Mouse (Mus musculus) C2C12 (cell line): ENCODE measurements around the gene Tuba1b. TPM values are rescaled to one million over a fixed set of nuclear protein-coding genes. Genes with fewer than 3 reads are reported as not detected.
A peak's percentile ranks its signal among the peaks of the same experiment; 100 is the strongest.

Experiments
- H3K27me3 ChIP-seq: one replicate; pipeline ENCODE4 v1.6.1; 2011; ENCODE audit not compliant: control insufficient read depth, insufficient read depth, insufficient read length
- H3K36me3 ChIP-seq: one replicate; pipeline ENCODE4 v1.6.1; 2011; ENCODE audit not compliant: control insufficient read depth, insufficient read depth
- H3K4me3 ChIP-seq: one replicate; pipeline ENCODE4 v1.5.1; 2011; ENCODE audit warnings: mild to moderate bottlenecking, control low read depth; ENCODE audit not compliant: poor library complexity, insufficient read depth, severe bottlenecking
- H3K79me2 ChIP-seq: one replicate; pipeline ENCODE4 v1.6.1; 2011; ENCODE audit not compliant: control insufficient read depth, insufficient read depth
- H3K79me3 ChIP-seq: one replicate; pipeline ENCODE4 v1.6.1; 2011; ENCODE audit warnings: low read depth, control low read depth
- H3ac ChIP-seq: one replicate; pipeline ENCODE3; 2011; ENCODE audit warnings: low read depth; ENCODE audit not compliant: control insufficient read depth, insufficient read length
- CEBPB ChIP-seq: IDR thresholded peaks from one replicate; pipeline ENCODE4 v1.6.1; 2011; ENCODE audit warnings: low read depth, mild to moderate bottlenecking, control low read depth, moderate library complexity
- CTCF ChIP-seq: IDR thresholded peaks from one replicate; pipeline ENCODE4 v1.5.1; 2011; ENCODE audit not compliant: control insufficient read depth, insufficient read depth, insufficient read length
- FOSL1 ChIP-seq: IDR thresholded peaks from one replicate; pipeline ENCODE4 v1.8.0; 2011; ENCODE audit warnings: mild to moderate bottlenecking, low read length; ENCODE audit not compliant: poor library complexity, insufficient read depth, severe bottlenecking
- MAX ChIP-seq: IDR thresholded peaks from one replicate; pipeline ENCODE4 v1.6.1; 2011; ENCODE audit warnings: mild to moderate bottlenecking, control low read depth
- MYOD1 ChIP-seq: IDR thresholded peaks from one replicate; pipeline ENCODE4 v1.6.1; 2011; ENCODE audit warnings: low read depth; ENCODE audit not compliant: control insufficient read depth, insufficient read length
- MYOG ChIP-seq: IDR thresholded peaks from one replicate; pipeline ENCODE4 v1.6.1; 2011; ENCODE audit not compliant: control insufficient read depth, insufficient read length; ENCODE audit errors: extremely low read depth
- USF1 ChIP-seq: IDR thresholded peaks from one replicate; pipeline ENCODE4 v1.6.1; 2011; ENCODE audit warnings: low read depth, mild to moderate bottlenecking, control low read depth, moderate library complexity
- polyA plus RNA-seq: library from polyadenylated mRNA; unstranded; fragments of >200 nt; fragmentation: generic; extraction: Trizol; gene quantifications from one replicate; pipeline ENCODE4 v1.2.1, GENCODE M21; 2012; ENCODE audit warnings: missing spikeins

Gene Tuba1b
- polyA plus RNA-seq, 1 experiment: 3,512 TPM

DNA sequence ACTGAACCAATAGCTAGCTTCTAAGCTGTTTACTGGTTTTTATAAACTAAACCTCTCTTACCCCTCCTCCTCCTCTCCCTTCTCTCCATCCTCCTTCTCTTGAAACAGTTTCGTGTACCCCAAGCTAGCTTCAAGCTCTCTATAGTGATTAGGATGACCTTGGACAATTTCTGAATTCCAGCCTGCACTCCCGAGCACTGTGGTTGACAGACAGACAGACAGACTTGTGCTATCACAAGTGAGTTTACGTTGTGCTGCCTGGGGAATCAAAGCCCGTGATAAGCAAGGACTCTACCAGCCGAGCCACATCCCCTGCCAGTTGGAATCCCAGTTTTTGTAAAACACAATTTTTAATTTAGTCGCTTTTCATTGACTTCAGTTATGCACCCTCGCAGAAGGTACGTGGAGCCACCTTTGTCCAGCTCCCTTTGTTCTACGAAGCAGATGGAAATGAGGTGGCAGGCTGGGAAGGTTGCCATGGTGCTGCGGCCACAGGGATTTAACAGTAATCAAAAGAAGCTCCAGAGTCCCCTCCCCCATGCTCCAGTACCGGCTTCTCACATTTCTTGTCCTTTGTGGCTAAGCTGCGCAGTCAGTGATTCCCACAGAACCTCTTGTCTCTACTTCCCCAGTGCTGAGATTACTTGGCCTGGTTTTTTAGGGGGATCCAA is 34.5 kb upstream of the Tuba1b start:
- H3K79me3 ChIP-seq: no peaks in the 10 kb centered on the region
- no peaks in the 10 kb centered on the region for H3K27me3 ChIP-seq
- H3K79me2 ChIP-seq: no peaks in the 10 kb centered on the region
- no peak overlapping the region for H3K4me3 ChIP-seq
- peak overlapping the region; percentile 49 for H3ac ChIP-seq
- no peak for TF ChIP-seq CEBPB
- peak; percentile 96 for TF ChIP-seq MAX
- no peaks in the 10 kb centered on the region for H3K36me3 ChIP-seq

DNA sequence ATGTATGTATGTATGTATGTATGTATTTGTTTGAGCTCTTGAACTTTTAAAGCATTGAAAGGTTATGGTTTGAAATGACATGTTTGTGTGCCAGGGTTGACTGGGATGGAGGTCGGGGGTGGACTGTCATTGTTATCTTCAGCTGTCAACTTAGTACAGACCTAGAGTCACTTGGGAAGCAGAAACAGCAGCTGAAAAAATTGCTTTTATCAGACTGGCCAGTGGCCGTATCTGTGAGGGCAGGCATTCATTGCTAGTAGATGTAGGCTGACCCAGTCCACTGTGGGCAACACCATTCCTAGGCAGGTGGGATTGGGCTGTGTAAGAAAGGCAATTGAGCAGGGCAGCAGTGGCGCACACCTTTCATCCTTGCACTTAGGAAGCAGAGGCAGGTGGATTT is 25.2 kb upstream of the Tuba1b start:
- no peak overlapping the region for H3ac ChIP-seq
- TF ChIP-seq MAX (no peak), MYOD1 (no peak), USF1 (no peak), FOSL1 (no peak), CEBPB (no peak), CTCF (no peak), MYOG (no peak)
- no peaks in the 10 kb centered on the region for H3K79me3 ChIP-seq
- H3K4me3 ChIP-seq: no peak overlapping the region
- no peaks in the 10 kb centered on the region for H3K27me3 ChIP-seq
- H3K36me3 ChIP-seq: no peaks in the 10 kb centered on the region
- H3K79me2 ChIP-seq: no peaks in the 10 kb centered on the region

GRCm38 (mm10) chr15:98958901-98959420 is 24.6 kb upstream of the Tuba1b start:
- H3K4me3 ChIP-seq: no peak overlapping the region
- TF ChIP-seq USF1 (no peak), CEBPB (no peak), MYOD1 (no peak), FOSL1 (no peak), CTCF (no peak), MAX (no peak), MYOG (no peak)
- H3K79me2 ChIP-seq: no peaks in the 10 kb centered on the region

DNA sequence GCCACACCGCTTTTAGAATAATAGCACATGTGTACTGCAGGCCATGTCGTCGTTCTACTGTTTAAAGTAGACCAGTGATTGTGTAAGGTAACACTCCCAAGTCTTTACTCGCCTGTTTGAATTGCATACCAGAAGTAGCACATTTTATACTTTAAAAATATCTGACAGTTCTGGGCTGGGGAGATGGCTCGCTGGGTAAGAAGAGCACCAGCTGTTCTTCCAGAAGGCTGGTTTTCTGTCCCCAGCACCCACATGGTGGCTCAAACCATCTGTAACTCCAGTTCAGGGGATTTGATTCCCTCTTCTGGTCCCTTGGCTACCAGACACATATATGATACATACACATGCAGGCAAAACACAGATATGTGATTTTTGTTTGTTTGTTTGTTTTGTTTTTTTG is 23.1 kb upstream of the Tuba1b start:
- Histone ChIP-seq H3K79me2 (peaks cover 9% of the 10 kb centered on the region), H3K4me3 (no peak overlapping the region), H3K36me3 (peaks cover under 1% of the 10 kb centered on the region), H3ac (no peak overlapping the region), H3K79me3 (peaks cover 8% of the 10 kb centered on the region), H3K27me3 (no peaks in the 10 kb centered on the region)
- TF ChIP-seq MAX: no peak
- TF ChIP-seq USF1: no peak
- TF ChIP-seq MYOG: no peak
- no peak for TF ChIP-seq CEBPB
- TF ChIP-seq CTCF: no peak
- TF ChIP-seq FOSL1: no peak

More at GRCm38 (mm10) chr15:98958901-98959420, 24.6 kb upstream of the Tuba1b start:
- H3K27me3 ChIP-seq: no peaks in the 10 kb centered on the region
- no peak overlapping the region for H3ac ChIP-seq
- H3K79me3 ChIP-seq: no peaks in the 10 kb centered on the region
- H3K36me3 ChIP-seq: no peaks in the 10 kb centered on the region

- H3K79me2 ChIP-seq: peaks cover 24% of the 10 kb centered on the region
- peaks cover 21% of the 10 kb centered on the region for H3K79me3 ChIP-seq
- H3K36me3 ChIP-seq: peaks cover 14% of the 10 kb centered on the region
- TF ChIP-seq MYOD1 (no peak), MAX (no peak), CTCF (no peak), MYOG (no peak), CEBPB (no peak), FOSL1 (no peak), USF1 (no peak)
- no peaks in the 10 kb centered on the region for H3K27me3 ChIP-seq
- no peak overlapping the region for H3K4me3 ChIP-seq
- H3ac ChIP-seq: no peak overlapping the region
Observed at GRCm38 (mm10) chr15:98956000-98956399, 21.6 kb upstream of the Tuba1b start.

- TF ChIP-seq MYOD1 (no peak), USF1 (no peak), MYOG (no peak), FOSL1 (no peak), MAX (no peak), CEBPB (no peak), CTCF (no peak)
- H3ac ChIP-seq: no peak overlapping the region
Observed at GRCm38 (mm10) chr15:98955324-98955723, 21.0 kb upstream of the Tuba1b start.

More at GRCm38 (mm10) chr15:98955324-98955723, 21.0 kb upstream of the Tuba1b start:
- H3K36me3 ChIP-seq: peaks cover 17% of the 10 kb centered on the region
- peaks cover 26% of the 10 kb centered on the region for H3K79me2 ChIP-seq
- peaks cover 22% of the 10 kb centered on the region for H3K79me3 ChIP-seq
- no peak overlapping the region for H3K4me3 ChIP-seq
- no peaks in the 10 kb centered on the region for H3K27me3 ChIP-seq
